Mouse (Mus musculus) myocyte (in vitro differentiated cells): Measurements from ENCODE around the gene Saysd1.

Source experiments
- E2F4 ChIP-seq: IDR thresholded peaks from one replicate; pipeline ENCODE4 v1.6.1; 2011; ENCODE audit warnings: mild to moderate bottlenecking, control low read depth, moderate library complexity; ENCODE audit not compliant: insufficient read depth
- MAX ChIP-seq: IDR thresholded peaks from one replicate; pipeline ENCODE4 v1.6.1; 2011; ENCODE audit warnings: low read depth, mild to moderate bottlenecking, control low read depth
- MYOD1 ChIP-seq, 3 experiments: IDR thresholded peaks; one replicate each; pipeline ENCODE4 v1.6.1; 2011; ENCODE audit warnings: control low read depth in 2 of 3, low read depth in 2 of 3, mild to moderate bottlenecking in 2 of 3, moderate library complexity in 1 of 3; ENCODE audit not compliant: insufficient read length in 2 of 3, control insufficient read depth in 1 of 3
- MYOG ChIP-seq, 3 experiments: IDR thresholded peaks; one replicate each; pipeline ENCODE4 v1.6.1; 2011; ENCODE audit warnings: control low read depth in 2 of 3, low read depth in 2 of 3, mild to moderate bottlenecking in 2 of 3; ENCODE audit not compliant: insufficient read length in 2 of 3, control insufficient read depth in 1 of 3, insufficient read depth in 1 of 3
- POLR2A ChIP-seq: IDR thresholded peaks from one replicate; pipeline ENCODE4 v1.6.1; 2011; ENCODE audit warnings: low read depth, mild to moderate bottlenecking, control low read depth, moderate library complexity; ENCODE audit not compliant: insufficient read length
- POLR2AphosphoS2 ChIP-seq: IDR thresholded peaks from one replicate; pipeline ENCODE4 v1.6.1; 2011; ENCODE audit warnings: low read depth, control low read depth; ENCODE audit not compliant: insufficient read length
- REST ChIP-seq: IDR thresholded peaks from one replicate; pipeline ENCODE4 v1.6.1; 2011; ENCODE audit warnings: mild to moderate bottlenecking, control low read depth, moderate library complexity; ENCODE audit not compliant: insufficient read depth, insufficient read length
- TCF12 ChIP-seq: IDR thresholded peaks from one replicate; pipeline ENCODE4 v1.6.1; 2011; ENCODE audit warnings: mild to moderate bottlenecking, control low read depth; ENCODE audit not compliant: poor library complexity, insufficient read depth, severe bottlenecking
- USF1 ChIP-seq: IDR thresholded peaks from one replicate; pipeline ENCODE4 v1.6.1; 2011; ENCODE audit warnings: low read depth, mild to moderate bottlenecking, control low read depth, moderate library complexity

- TF ChIP-seq MAX = no peak
- no peak for TF ChIP-seq POLR2A
- no peak for TF ChIP-seq TCF12
- TF ChIP-seq E2F4 = no peak
- TF ChIP-seq MYOD1 (IDR thresholded peaks at IDR 0.05; ENCODE audit: control insufficient read depth in 1 of 3, insufficient read length in 2 of 3, low read depth in 2 of 3) = no peak
- TF ChIP-seq USF1 = no peak
- no peak for TF ChIP-seq REST
- no peak for TF ChIP-seq MYOG (IDR thresholded peaks at IDR 0.05; ENCODE audit: control insufficient read depth in 1 of 3, insufficient read depth in 1 of 3, insufficient read length in 2 of 3, low read depth in 2 of 3)
- no peak for TF ChIP-seq POLR2AphosphoS2
Observed at GRCm38 (mm10) chr14:20183701-20184100, 45.4 kb upstream of the Saysd1 start.
